Mouse (Mus musculus) forebrain, embryonic 11.5 days (tissue): ENCODE measurements around the gene Notum. TPM values are rescaled to one million over a fixed set of nuclear protein-coding genes. Genes with fewer than 3 reads are reported as not detected.

Source experiments
- ATAC-seq: fragments of 200-750 bp; cut with Nextera tagmentation; replicated peaks from 2 replicates; pipeline ENCODE4 v1.8.0; 2017; ENCODE audit warnings: moderate TSS enrichment; ENCODE audit not compliant: low FRiP score
- DNase-seq: peaks from one replicate; pipeline ENCODE4 v3.0.0-alpha.2; 2017; ENCODE audit warnings: low spot score
- H3K27ac ChIP-seq: fragments of 300-500 bp; sonication (generic); 2 replicates; pipeline ENCODE4 v1.5.1; 2014; ENCODE audit warnings: low read depth, low read length
- H3K27me3 ChIP-seq: fragments of 300-500 bp; sonication (generic); 2 replicates; pipeline ENCODE4 v1.6.1; 2014; ENCODE audit warnings: mild to moderate bottlenecking, low read length, mixed read lengths; ENCODE audit not compliant: control insufficient read depth, insufficient read depth
- H3K36me3 ChIP-seq: fragments of 300-500 bp; sonication (generic); 2 replicates; pipeline ENCODE4 v1.6.1; 2014; ENCODE audit warnings: mild to moderate bottlenecking, low read length, moderate library complexity, mixed read lengths; ENCODE audit not compliant: control insufficient read depth, insufficient read depth
- H3K4me1 ChIP-seq: fragments of 300-500 bp; sonication (generic); replicated peaks from 2 replicates; pipeline ENCODE4 v1.6.1; 2014; ENCODE audit warnings: low read length, mixed read lengths; ENCODE audit not compliant: control insufficient read depth, insufficient read depth
- H3K4me2 ChIP-seq: fragments of 300-500 bp; sonication (generic); 2 replicates; pipeline ENCODE4 v1.6.1; 2014; ENCODE audit warnings: low read depth, mild to moderate bottlenecking, low read length, moderate library complexity, mixed read lengths; ENCODE audit not compliant: severe bottlenecking
- H3K4me3 ChIP-seq: fragments of 300-500 bp; sonication (generic); 2 replicates; pipeline ENCODE4 v1.5.1; 2014; ENCODE audit warnings: low read depth, low read length
- H3K9ac ChIP-seq: fragments of 300-500 bp; sonication (generic); 2 replicates; pipeline ENCODE4 v1.6.1; 2014; ENCODE audit warnings: low read length
- H3K9me3 ChIP-seq: fragments of 300-500 bp; sonication (generic); 2 replicates; pipeline ENCODE4 v1.6.1; 2016; ENCODE audit warnings: low read length, mixed read lengths; ENCODE audit not compliant: control insufficient read depth
- WGBS: fragments of 180-500 bp; shearing (Covaris S2); extraction: QIAGEN DNeasy Blood & Tissue Kit; methylation state at CpG from one replicate; pipeline ENCODE4 v1.1.7; 2014; 5-methylcytosine and 5-hydroxymethylcytosine counted together
- polyA plus RNA-seq: library from polyadenylated mRNA; unstranded; fragments of >200 nt; fragmentation: Nextera tagmentation; extraction: Ambion mirVana; gene quantifications from 2 replicates; pipeline ENCODE4 v1.2.1, GENCODE M21; 2014

Gene Notum
- polyA plus RNA-seq, 1 experiment from 2014 or later: 0.61 TPM

DNA sequence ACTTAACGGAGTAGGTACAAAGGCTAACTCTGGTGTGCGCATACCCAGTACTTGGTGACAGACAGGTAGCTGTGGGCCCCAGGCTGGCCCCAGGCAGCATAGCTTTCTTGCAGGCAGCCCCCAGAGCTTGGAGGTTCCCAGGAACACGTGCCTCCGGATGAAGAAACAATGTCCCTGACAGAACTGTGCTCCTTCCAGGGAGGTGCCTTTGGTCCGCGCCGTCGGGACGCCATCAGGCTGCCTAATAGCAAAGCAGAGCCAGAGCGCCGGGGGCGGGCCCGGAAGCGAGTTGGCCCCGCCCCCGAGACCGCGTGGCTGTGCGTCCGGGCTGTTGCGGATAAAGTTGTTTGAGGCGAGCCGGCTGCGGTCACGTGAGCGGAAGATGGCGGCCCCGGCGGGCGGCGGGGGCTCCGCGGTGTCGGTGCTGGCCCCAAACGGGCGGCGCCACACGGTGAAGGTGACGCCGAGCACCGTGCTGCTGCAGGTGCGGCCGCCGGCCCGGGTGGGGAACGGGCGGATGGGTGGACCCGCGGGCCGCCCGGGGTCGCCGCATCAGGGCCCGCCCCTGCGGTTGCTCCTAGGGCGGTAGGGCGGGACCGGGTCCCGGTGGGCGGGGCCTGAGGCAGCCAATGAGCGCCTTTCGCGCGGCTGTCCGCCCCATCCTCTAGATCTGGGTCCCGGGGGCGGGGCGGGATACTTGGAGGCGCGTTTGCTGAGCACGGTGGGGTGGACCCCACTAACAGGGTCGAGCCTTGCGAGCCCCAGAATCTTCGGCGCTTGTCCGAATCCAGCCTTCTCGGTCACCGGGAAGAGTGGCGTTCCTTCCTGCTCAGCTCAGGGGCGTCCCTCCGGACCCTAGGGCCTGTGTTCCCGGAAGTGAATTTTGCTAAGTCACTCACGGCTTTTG is 12.0 kb upstream of the Notum start, which contains the start of gene Aspscr1:
Aspscr1 (plus strand) TSS at position 287 of the 907 bp plus-strand sequence.
- H3K4me3 ChIP-seq: peak within 1 kb of the TSS; percentile 76
- DNase-seq (peak; percentile 97), ATAC-seq (peak; percentile 96)
- peak within 1 kb of the TSS; percentile 56 for H3K4me2 ChIP-seq
- H3K4me1 ChIP-seq: peaks cover 3% of the 10 kb centered on the region; the same call in 1 of the 2 replicates
- 1% methylated on average over 83 of the region's 83 CpGs for WGBS
- H3K36me3 ChIP-seq: no peaks in the 10 kb centered on the region
- H3K9ac ChIP-seq: peak within 1 kb of the TSS; percentile 83
- no peaks in the 10 kb centered on the region for H3K9me3 ChIP-seq
- no peaks in the 10 kb centered on the region for H3K27me3 ChIP-seq
- H3K27ac ChIP-seq: peak within 1 kb of the TSS; percentile 68

DNA sequence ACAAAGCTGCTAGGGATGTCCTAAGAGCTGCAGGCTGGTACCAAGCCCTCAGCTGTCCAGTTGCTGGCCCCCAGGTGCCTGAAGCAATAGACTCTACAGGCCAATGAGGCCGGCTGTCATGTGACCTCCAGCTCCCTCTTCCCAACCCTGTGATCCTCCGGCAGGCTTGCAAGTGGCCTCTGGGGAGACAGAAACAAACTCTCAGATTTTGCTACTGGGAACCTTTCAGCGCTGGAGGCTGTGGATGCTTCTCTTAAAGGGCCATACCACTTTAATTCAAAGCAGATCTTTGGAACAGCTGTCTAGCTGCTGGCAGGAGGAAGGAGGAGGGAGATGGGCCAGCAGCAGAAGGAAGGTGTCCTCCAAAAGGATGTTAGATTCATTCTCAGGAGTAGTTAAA is 5.6 kb upstream of the Notum start:
- ATAC-seq (no peak), DNase-seq (no peak)
- Histone ChIP-seq H3K4me1 (no peaks in the 10 kb centered on the region), H3K27me3 (peaks cover 14% of the 10 kb centered on the region), H3K4me3 (no peak overlapping the region), H3K9me3 (no peaks in the 10 kb centered on the region), H3K27ac (no peak overlapping the region), H3K36me3 (no peaks in the 10 kb centered on the region), H3K9ac (no peak overlapping the region), H3K4me2 (no peak overlapping the region)
- 19% methylated on average over 3 of the region's 3 CpGs for WGBS

DNA sequence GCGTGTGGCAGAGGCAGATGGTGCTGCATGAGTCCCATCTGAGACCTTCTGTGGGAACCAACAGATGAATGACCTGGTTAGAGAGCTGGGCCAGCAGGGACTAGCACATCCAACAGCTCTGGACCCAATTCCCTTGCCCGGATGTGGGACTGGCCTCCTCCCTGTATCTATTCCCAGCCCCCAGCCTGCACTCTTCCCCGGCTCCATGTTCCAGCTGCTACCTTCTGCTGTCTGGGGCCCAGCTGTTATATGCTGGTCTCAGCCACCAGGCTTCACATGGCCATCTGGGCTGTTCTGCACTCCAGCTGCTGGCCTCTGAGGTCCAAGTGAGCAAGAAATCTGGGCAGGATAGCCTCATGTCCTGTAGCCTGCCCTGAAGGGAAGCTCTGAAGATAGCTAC is 4.4 kb upstream of the Notum start:
- WGBS: 91% methylated on average over 3 of the region's 3 CpGs
- H3K36me3 ChIP-seq: no peaks in the 10 kb centered on the region
- H3K4me3 ChIP-seq: no peak overlapping the region
- no peak for ATAC-seq
- no peak overlapping the region for H3K9ac ChIP-seq
- H3K9me3 ChIP-seq: no peaks in the 10 kb centered on the region
- peaks cover 6% of the 10 kb centered on the region for H3K4me1 ChIP-seq
- DNase-seq: no peak
- H3K27me3 ChIP-seq: peaks cover 26% of the 10 kb centered on the region
- H3K4me2 ChIP-seq: no peak overlapping the region
- H3K27ac ChIP-seq: no peak overlapping the region

DNA sequence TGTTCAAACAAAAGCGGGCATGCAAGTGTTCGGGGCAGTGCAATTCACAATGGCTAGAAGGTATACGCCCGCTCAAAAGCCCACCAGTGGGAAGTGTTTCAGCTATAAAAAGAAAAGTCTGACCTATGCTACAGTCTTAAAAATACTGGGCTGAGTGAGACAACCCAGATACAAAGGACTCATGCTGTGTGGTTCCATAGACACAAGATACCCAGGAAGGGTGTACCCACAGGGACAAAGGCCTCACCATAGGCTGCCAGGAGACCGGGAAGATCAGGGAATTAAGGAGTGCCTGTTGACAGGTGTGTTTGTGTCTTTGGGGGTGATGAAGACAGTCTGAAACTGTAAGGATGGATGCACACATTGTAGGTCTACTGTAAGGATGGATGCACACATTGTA is 2.7 kb upstream of the Notum start:
- Histone ChIP-seq H3K27me3 (peaks cover 43% of the 10 kb centered on the region), H3K4me2 (no peak overlapping the region), H3K9me3 (no peaks in the 10 kb centered on the region), H3K4me1 (peaks cover 12% of the 10 kb centered on the region), H3K4me3 (no peak overlapping the region), H3K36me3 (no peaks in the 10 kb centered on the region), H3K9ac (no peak overlapping the region), H3K27ac (no peak overlapping the region)
- DNase-seq (no peak), ATAC-seq (no peak)
- 64% methylated on average over 5 of the region's 5 CpGs for WGBS

DNA sequence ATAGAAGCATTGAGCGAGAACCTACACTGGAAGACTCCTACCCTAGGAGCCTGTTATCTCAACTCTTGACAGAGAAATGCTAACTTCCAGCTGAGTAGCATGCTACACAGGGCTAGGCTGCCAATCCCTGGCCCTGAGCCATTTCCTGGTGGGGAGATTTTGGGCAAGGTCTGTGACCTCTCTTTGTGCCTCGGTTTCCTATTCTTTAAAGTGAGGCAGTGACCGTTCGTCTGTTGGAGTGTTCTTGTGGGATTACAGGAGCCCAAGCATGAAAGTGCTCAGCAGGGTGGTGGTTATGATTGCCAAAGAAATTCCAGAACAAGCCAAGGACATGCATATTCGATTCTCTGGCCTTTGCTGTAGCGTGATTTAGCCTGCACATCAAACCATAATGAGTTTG is 1.8 kb upstream of the Notum start:
- peak; percentile 48 for DNase-seq
- Histone ChIP-seq H3K36me3 (no peaks in the 10 kb centered on the region), H3K27me3 (peaks cover 52% of the 10 kb centered on the region), H3K9ac (no peak overlapping the region), H3K9me3 (no peaks in the 10 kb centered on the region), H3K4me3 (no peak overlapping the region), H3K4me1 (peaks cover 12% of the 10 kb centered on the region), H3K4me2 (no peak overlapping the region), H3K27ac (no peak overlapping the region)
- 45% methylated on average over 6 of the region's 6 CpGs for WGBS
- ATAC-seq: no peak

DNA sequence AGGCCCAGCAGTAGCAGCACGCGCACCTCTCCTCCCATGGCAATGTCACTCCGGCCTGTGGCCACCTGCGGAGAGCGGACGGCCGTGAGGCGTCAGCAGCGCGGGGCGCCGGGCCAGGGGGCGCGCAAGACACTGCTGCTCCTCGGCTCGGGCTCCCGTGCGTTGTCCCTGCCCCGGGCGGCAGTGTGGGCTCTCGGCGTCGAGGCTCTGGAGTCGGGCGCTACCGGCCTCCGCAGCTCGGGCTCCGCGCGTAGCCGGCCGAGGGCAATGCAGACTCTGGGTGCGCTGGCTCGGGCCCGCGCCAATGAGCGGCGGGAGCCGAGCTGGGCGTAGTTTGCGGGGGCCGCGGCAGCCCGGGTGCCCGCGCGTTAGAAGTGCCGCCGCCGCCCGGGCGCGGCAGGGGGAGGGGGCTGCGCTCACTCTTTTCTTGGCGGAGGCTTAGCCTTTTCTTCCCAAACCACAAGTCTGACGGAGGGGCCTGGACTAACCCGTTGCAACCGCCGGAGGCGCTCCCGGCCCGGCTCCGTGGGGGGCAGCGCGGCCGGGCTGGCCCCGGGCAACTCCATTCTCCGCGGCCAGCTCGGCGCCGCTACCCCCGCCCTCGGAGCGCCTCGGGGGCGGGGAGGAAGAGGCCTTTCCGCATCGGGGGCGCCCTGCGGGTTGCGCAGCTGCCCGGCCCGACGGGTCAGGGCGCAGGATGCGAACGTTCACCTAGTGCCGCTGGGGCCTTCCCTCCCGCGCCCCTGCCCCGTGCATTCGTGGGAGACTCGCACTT is 487 bp downstream of the Notum start:
- Histone ChIP-seq H3K27me3 (peaks cover 57% of the 10 kb centered on the region), H3K9ac (peak overlapping the region; percentile 39), H3K9me3 (no peaks in the 10 kb centered on the region), H3K4me3 (peak overlapping the region; percentile 37), H3K27ac (no peak overlapping the region), H3K4me1 (peaks cover 12% of the 10 kb centered on the region), H3K4me2 (peak overlapping the region; percentile 64), H3K36me3 (no peaks in the 10 kb centered on the region)
- DNase-seq: peak; percentile 76
- ATAC-seq: peak; percentile 65
- WGBS: under 1% methylated on average over 88 of the region's 95 CpGs

DNA sequence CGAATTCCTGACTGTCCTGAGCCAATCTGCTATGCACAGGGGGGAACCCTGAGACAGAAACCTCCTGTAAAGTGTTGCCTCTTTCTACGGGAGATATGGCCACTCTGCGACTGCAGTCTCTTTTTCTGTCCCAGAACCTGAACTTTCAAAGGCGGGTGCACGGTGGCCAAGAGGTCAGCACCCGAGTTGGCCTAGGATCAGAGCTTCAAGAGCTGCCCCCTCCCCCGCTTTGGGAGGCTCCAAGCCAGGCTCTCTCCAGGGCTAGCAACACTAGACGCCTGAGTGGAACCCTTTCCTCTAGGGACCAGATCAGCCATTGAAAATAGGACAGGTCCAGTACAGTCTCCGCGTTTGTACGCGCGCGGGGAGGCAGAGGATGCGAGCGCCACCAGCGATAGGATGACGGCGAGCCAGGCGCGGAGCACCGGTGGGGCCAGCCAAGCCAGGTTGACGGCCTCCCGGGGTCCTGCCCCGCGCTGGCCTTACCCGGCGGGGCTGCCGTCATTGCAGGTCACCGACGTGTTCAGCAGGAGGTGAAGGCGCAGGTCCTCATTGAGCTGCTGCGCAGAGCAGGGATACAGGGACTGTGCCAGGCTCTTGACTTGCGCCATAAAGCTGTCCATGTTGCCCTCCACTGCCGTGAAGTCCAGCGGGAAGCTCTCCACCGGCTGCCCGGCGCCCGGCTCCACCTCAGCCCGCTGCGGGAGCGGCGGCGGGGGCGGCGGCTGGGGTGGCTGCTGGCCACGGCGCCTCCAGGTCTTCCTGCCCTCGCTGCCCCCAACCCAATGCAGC is 1.3 kb downstream of the Notum start:
- WGBS: 2% methylated on average over 46 of the region's 50 CpGs
- peak overlapping the region; percentile 37 for H3K4me3 ChIP-seq
- ATAC-seq (peak; percentile 29; the same call in 1 of the 2 replicates), DNase-seq (peak; percentile 68)
- H3K9me3 ChIP-seq: no peaks in the 10 kb centered on the region
- H3K4me1 ChIP-seq: peaks cover 12% of the 10 kb centered on the region
- H3K9ac ChIP-seq: peak overlapping the region; percentile 39; the same call in 1 of the 2 replicates
- H3K27me3 ChIP-seq: peaks cover 57% of the 10 kb centered on the region
- H3K4me2 ChIP-seq: peak overlapping the region; percentile 64
- no peaks in the 10 kb centered on the region for H3K36me3 ChIP-seq
- no peak overlapping the region for H3K27ac ChIP-seq

DNA sequence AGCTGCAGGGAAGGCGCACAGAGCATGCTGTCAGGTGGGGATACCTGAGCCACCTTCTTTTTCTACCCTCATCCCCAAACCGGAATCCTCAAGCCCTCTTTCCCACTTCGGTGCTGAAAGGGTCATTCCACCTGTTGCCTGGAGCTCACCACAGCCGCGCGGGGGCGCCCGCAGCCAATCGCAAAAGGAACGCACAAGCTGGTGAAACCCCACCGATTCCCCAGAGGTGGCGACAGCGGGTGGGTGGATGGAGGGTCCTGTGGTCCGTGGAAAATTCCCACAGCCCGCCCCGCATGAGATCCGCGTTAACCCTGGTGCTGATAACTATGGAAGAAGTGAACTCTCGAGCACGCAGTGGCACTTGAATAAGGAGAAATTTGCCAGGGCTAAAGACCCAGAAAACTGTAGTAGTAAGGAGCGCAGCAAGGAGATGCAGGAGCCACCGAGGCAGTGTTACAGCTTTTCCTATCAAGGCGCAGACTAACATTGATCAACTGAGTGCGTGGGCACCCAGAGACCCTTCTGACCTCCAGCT is 2.0 kb downstream of the Notum start:
- H3K4me2 ChIP-seq: no peak overlapping the region

More for the DNA sequence above, 2.0 kb downstream of the Notum start:
- ATAC-seq: no peak
- Histone ChIP-seq H3K9me3 (no peaks in the 10 kb centered on the region), H3K4me1 (peaks cover 12% of the 10 kb centered on the region), H3K4me3 (no peak overlapping the region), H3K9ac (no peak overlapping the region), H3K27me3 (peaks cover 57% of the 10 kb centered on the region), H3K36me3 (no peaks in the 10 kb centered on the region), H3K27ac (no peak overlapping the region)
- WGBS: 5% methylated on average over 24 of the region's 24 CpGs
- peak; percentile 86 for DNase-seq
